Mouse (Mus musculus) embryo, embryonic 10 days (tissue): Measurements from ENCODE around the gene Trabd2b.

Experiments used
- DNase-seq: peaks from one replicate; pipeline ENCODE4 v3.0.0-alpha.2; 2015; ENCODE audit warnings: low spot score

Trabd2b gene

GRCm38 (mm10) chr4:114494035-114494434, 87.5 kb downstream of the Trabd2b start:
- DNase-seq, result no peak

GRCm38 (mm10) chr4:114495688-114496426, 89.3 kb downstream of the Trabd2b start:
- peak; percentile 42 for DNase-seq

GRCm38 (mm10) chr4:114499650-114500049, 93.1 kb downstream of the Trabd2b start:
- DNase-seq, result no peak

- DNase-seq, result no peak
Measured at GRCm38 (mm10) chr4:114500317-114500716, 93.8 kb downstream of the Trabd2b start.

GRCm38 (mm10) chr4:114501048-114501447, 94.5 kb downstream of the Trabd2b start:
- DNase-seq, result no peak

- no peak for DNase-seq
Measured at GRCm38 (mm10) chr4:114501611-114502010, 95.1 kb downstream of the Trabd2b start.

- DNase-seq, result no peak
Measured at GRCm38 (mm10) chr4:114504227-114505041, 97.9 kb downstream of the Trabd2b start.

GRCm38 (mm10) chr4:114509601-114510000, 103.1 kb downstream of the Trabd2b start:
- no peak for DNase-seq

- no peak for DNase-seq
Measured at GRCm38 (mm10) chr4:114511649-114512048, 105.1 kb downstream of the Trabd2b start.

GRCm38 (mm10) chr4:114513149-114513548, 106.6 kb downstream of the Trabd2b start:
- DNase-seq, result no peak

- DNase-seq, result no peak
Measured at GRCm38 (mm10) chr4:114515330-114515771, 108.8 kb downstream of the Trabd2b start.

GRCm38 (mm10) chr4:114516651-114517050, 110.1 kb downstream of the Trabd2b start:
- no peak for DNase-seq

GRCm38 (mm10) chr4:114518061-114518460, 111.5 kb downstream of the Trabd2b start:
- DNase-seq, result no peak

- no peak for DNase-seq
Measured at GRCm38 (mm10) chr4:114518571-114518970, 112.0 kb downstream of the Trabd2b start.

GRCm38 (mm10) chr4:114519321-114519720, 112.8 kb downstream of the Trabd2b start:
- DNase-seq, result no peak

- no peak for DNase-seq
Measured at GRCm38 (mm10) chr4:114519966-114520365, 113.4 kb downstream of the Trabd2b start.

GRCm38 (mm10) chr4:114523335-114524188, 117.0 kb downstream of the Trabd2b start:
- DNase-seq, result peak; percentile 18

GRCm38 (mm10) chr4:114531591-114531990, 125.1 kb downstream of the Trabd2b start:
- DNase-seq, result no peak

- no peak for DNase-seq
Measured at GRCm38 (mm10) chr4:114533894-114534754, 127.6 kb downstream of the Trabd2b start.

GRCm38 (mm10) chr4:114537376-114537974, 131.0 kb downstream of the Trabd2b start:
- no peak for DNase-seq

GRCm38 (mm10) chr4:114540031-114540430, 133.5 kb downstream of the Trabd2b start:
- DNase-seq, result no peak
